In genomic region chr12:25140115-25140514, GRCm38 (mm10) we compare ENCODE assay signal across 21 mouse cellular contexts. TPM values are rescaled to one million over a fixed set of nuclear protein-coding genes. Genes with fewer than 3 reads are reported as not detected.
DNase-seq lines count a peak whose midpoint lies in the region; ATAC-seq and TF ChIP-seq lines count a peak whose summit lies in the region.
"Had no signal": no experiment of that assay in that cellular context is flagged by ENCODE, and none has a peak within 500 bp of the region (broad histone marks: within the 10 kb centered on the region; RNA-seq: fewer than 3 reads in every experiment).

No protein-coding gene starts in this region.

- no peaks in the 10 kb centered on the region for H3K36me3 ChIP-seq in heart, embryonic 10.5 days
- H3K36me3 ChIP-seq in liver, embryonic 14.5 days (replicated peaks; ENCODE audit: control insufficient read depth, insufficient read depth, low read depth) = no peaks in the 10 kb centered on the region
- H3K36me3 ChIP-seq: embryonic facial prominence, embryonic 15.5 days; heart, embryonic 12.5 days; limb, embryonic 12.5 days had no signal

- H3K27me3 ChIP-seq in heart, embryonic 10.5 days (ENCODE audit: insufficient read depth, poor library complexity, severe bottlenecking) = no peaks in the 10 kb centered on the region; the same call in 1 of the 2 replicates
- no peaks in the 10 kb centered on the region for H3K27me3 ChIP-seq in liver, embryonic 14.5 days (ENCODE audit: control insufficient read depth, insufficient read depth, low read length)
- H3K27me3 ChIP-seq: embryonic facial prominence, embryonic 15.5 days; heart, embryonic 12.5 days; limb, embryonic 12.5 days had no signal

- 0 out of 2 replicates have a peak overlapping the region, but pooled peaks have one; percentile 6 for H3K4me2 ChIP-seq in liver, embryonic 14.5 days (ENCODE audit: low read depth)
- H3K4me2 ChIP-seq: embryonic facial prominence, embryonic 15.5 days; heart, embryonic 12.5 days; limb, embryonic 12.5 days had no signal

- 81% methylated on average over 6 of the region's 6 CpGs for WGBS in heart, embryonic 10.5 days
- WGBS in liver, embryonic 14.5 days (ENCODE audit: insufficient replicate concordance) = 57% methylated on average over 6 of the region's 6 CpGs

- H3K4me1 ChIP-seq in heart, embryonic 10.5 days = peaks cover 20% of the 10 kb centered on the region; the same call in 1 of the 2 replicates
- H3K4me1 ChIP-seq in liver, embryonic 14.5 days (replicated peaks; ENCODE audit: control insufficient read depth in 2 of 2, insufficient read depth in 2 of 2, low read length in 1 of 2) = peaks cover 0 to 18% of the 10 kb centered on the region in 2 experiments; a peak in 2 of 4 replicates
- H3K4me1 ChIP-seq: embryonic facial prominence, embryonic 15.5 days; heart, embryonic 12.5 days; limb, embryonic 12.5 days had no signal

- intact Hi-C loops in heart, postnatal 10 days (cut with DNase I) = no loop called here
- intact Hi-C loops in left cerebral cortex, postnatal 10 days (cut with DNase I) = no loop called here

- H3K4me3 ChIP-seq in heart, embryonic 10.5 days = no peak overlapping the region
- H3K4me3 ChIP-seq in liver, embryonic 14.5 days (ENCODE audit: insufficient read depth in 1 of 2, low read depth in 2 of 2, low read length in 2 of 2) = no peak overlapping the region
- H3K4me3 ChIP-seq: embryonic facial prominence, embryonic 15.5 days; heart, embryonic 12.5 days; limb, embryonic 12.5 days; megakaryocyte, embryonic 14.5 days had no signal

- H3K27ac ChIP-seq in heart, embryonic 10.5 days = 0 out of 2 replicates have a peak overlapping the region, but pooled peaks have one; percentile 22
- no peak overlapping the region for H3K27ac ChIP-seq in liver, embryonic 14.5 days
- H3K27ac ChIP-seq: embryonic facial prominence, embryonic 15.5 days; hindbrain, postnatal 0 days; limb, embryonic 12.5 days had no signal

- no peak for TF ChIP-seq CTCF in liver, embryonic 14.5 days (IDR thresholded peaks at IDR 0.05; ENCODE audit: low read depth)

- TF ChIP-seq EP300 in liver, embryonic 14.5 days (IDR thresholded peaks at IDR 0.05; ENCODE audit: low read depth) = no peak

- DNase-seq in heart, embryonic 10.5 days (ENCODE audit: low spot score) = no peak
- no peak for DNase-seq in heart, postnatal 10 days
- peak; percentile 74 to 83 for DNase-seq in kidney, adult 8-10 months
- DNase-seq in kidney, postnatal 25 days = peak; percentile 59 to 82
- peak in 2 of 3 experiments; percentile 24 to 26 for DNase-seq in liver, embryonic 14.5 days (ENCODE audit: low read depth in 3 of 3, low spot score in 3 of 3)
- no peak for DNase-seq in left cerebral cortex, postnatal 10 days (ENCODE audit: extremely low spot score in 1 of 2, low spot score in 2 of 2)
- no peak for DNase-seq in right cerebral cortex, postnatal 10 days (ENCODE audit: low spot score in 2 of 2)
- DNase-seq: adrenal gland, adult 2 months; cerebellum, postnatal 10 days; embryo, embryonic 11 days; gastrocnemius, postnatal 36 days; heart, postnatal 36 days; right cerebral cortex, postnatal 14 days; thymus, postnatal 4 days had no signal

- ATAC-seq in liver, embryonic 14.5 days (ENCODE audit: insufficient read depth) = peak; percentile 60; the same call in 1 of the 2 replicates
- no peak for ATAC-seq in inflammation-experienced regulatory T-cells, adult 6 months
- ATAC-seq: hindbrain, postnatal 0 days; lung, postnatal 0 days had no signal

- H3K9ac ChIP-seq in liver, embryonic 14.5 days (replicated peaks) = no peak overlapping the region
- H3K9ac ChIP-seq: embryonic facial prominence, embryonic 15.5 days; heart, embryonic 12.5 days; limb, embryonic 12.5 days had no signal

- no peaks in the 10 kb centered on the region for H3K9me3 ChIP-seq in heart, embryonic 10.5 days
- no peaks in the 10 kb centered on the region for H3K9me3 ChIP-seq in liver, embryonic 14.5 days (ENCODE audit: control insufficient read depth, low read length)
- H3K9me3 ChIP-seq: embryonic facial prominence, embryonic 15.5 days; heart, embryonic 12.5 days; limb, embryonic 12.5 days; megakaryocyte, embryonic 14.5 days had no signal

RNA-seq across cellular contexts. Expression of gene Id2, which starts 43.2 kb away (rescaled TPM):
- polyA plus RNA-seq in heart, embryonic 10.5 days (2016; fragmentation: Nextera tagmentation; extraction: Ambion mirVana) = 390 and 444 TPM in 2 replicates
- 10 to 100 TPM; 22.2 to 22.3 TPM for total RNA-seq in heart, postnatal 10 days (2021)
- polyA plus RNA-seq in liver, embryonic 14.5 days (2012; rRNA removed) = 46.3 and 57.7 TPM in 2 replicates
- 111 and 114 TPM in 2 replicates for polyA plus RNA-seq in liver, embryonic 14.5 days (2014; fragmentation: Nextera tagmentation; extraction: Ambion mirVana)
- polyA plus RNA-seq in inflammation-experienced regulatory T-cells, adult 6 months (2017; shearing (Covaris generic)) = 1,000 to 10,000 TPM in 1 of 3 experiments, 100 to 1,000 TPM in 2; 414 to 1,496 (median 414) TPM
- 100 to 1,000 TPM; 160 to 186 TPM for total RNA-seq in left cerebral cortex, postnatal 10 days (2021)

Comparison
In these comparisons a context has a peak if more than half of its experiments do, and no peak if none do; other contexts are left out.
1. DNase-seq: peak in kidney, adult 8-10 months (2 of 2), kidney, postnatal 25 days (2 of 2) and liver, embryonic 14.5 days (2 of 3); none in heart, embryonic 10.5 days (single experiment), heart, postnatal 10 days (0 of 2), left cerebral cortex, postnatal 10 days (0 of 2) and right cerebral cortex, postnatal 10 days (0 of 2).